Mouse (Mus musculus) myocyte (in vitro differentiated cells): ENCODE results near the gene Gm7029. TPM values are rescaled to one million over a fixed set of nuclear protein-coding genes. Genes with fewer than 3 reads are reported as not detected.
"Not testable (repeated sequence)": the region's sequence is repeated elsewhere in the genome, so short reads cannot be mapped to it uniquely, and the experiment has no call there.

Experiments
- H3K27me3 ChIP-seq: one replicate; pipeline ENCODE4 v1.6.1; 2011; ENCODE audit not compliant: control insufficient read depth, insufficient read depth, insufficient read length
- H3K36me3 ChIP-seq: one replicate; pipeline ENCODE4 v1.6.1; 2011; ENCODE audit not compliant: control insufficient read depth, insufficient read depth
- H3K4me2 ChIP-seq: one replicate; pipeline ENCODE4 v1.6.1; 2011; ENCODE audit warnings: low read depth, control low read depth
- H3K4me3 ChIP-seq: one replicate; pipeline ENCODE4 v1.5.1; 2011; ENCODE audit warnings: mild to moderate bottlenecking, control low read depth, moderate library complexity
- H3K79me2 ChIP-seq: one replicate; pipeline ENCODE4 v1.6.1; 2011; ENCODE audit not compliant: control insufficient read depth, insufficient read depth
- H3ac ChIP-seq: one replicate; pipeline ENCODE4 v1.6.1; 2011; ENCODE audit not compliant: control insufficient read depth, insufficient read length
- CEBPB ChIP-seq: IDR thresholded peaks from 2 replicates; pipeline ENCODE4 v1.6.1; 2011; ENCODE audit warnings: mild to moderate bottlenecking, moderate library complexity; ENCODE audit not compliant: poor library complexity, insufficient read depth, severe bottlenecking
- E2F4 ChIP-seq: IDR thresholded peaks from one replicate; pipeline ENCODE4 v1.6.1; 2011; ENCODE audit warnings: mild to moderate bottlenecking, control low read depth, moderate library complexity; ENCODE audit not compliant: insufficient read depth
- MAX ChIP-seq: IDR thresholded peaks from one replicate; pipeline ENCODE4 v1.6.1; 2011; ENCODE audit warnings: low read depth, mild to moderate bottlenecking, control low read depth
- MYOD1 ChIP-seq, 3 experiments: IDR thresholded peaks; one replicate each; pipeline ENCODE4 v1.6.1; 2011; ENCODE audit warnings: control low read depth in 2 of 3, low read depth in 2 of 3, mild to moderate bottlenecking in 2 of 3, moderate library complexity in 1 of 3; ENCODE audit not compliant: insufficient read length in 2 of 3, control insufficient read depth in 1 of 3
- MYOG ChIP-seq, 3 experiments: IDR thresholded peaks; one replicate each; pipeline ENCODE4 v1.6.1; 2011; ENCODE audit warnings: control low read depth in 2 of 3, low read depth in 2 of 3, mild to moderate bottlenecking in 2 of 3; ENCODE audit not compliant: insufficient read length in 2 of 3, control insufficient read depth in 1 of 3, insufficient read depth in 1 of 3
- POLR2A ChIP-seq: IDR thresholded peaks from one replicate; pipeline ENCODE4 v1.6.1; 2011; ENCODE audit warnings: low read depth, mild to moderate bottlenecking, control low read depth, moderate library complexity; ENCODE audit not compliant: insufficient read length
- POLR2AphosphoS2 ChIP-seq: IDR thresholded peaks from one replicate; pipeline ENCODE4 v1.6.1; 2011; ENCODE audit warnings: low read depth, control low read depth; ENCODE audit not compliant: insufficient read length
- REST ChIP-seq: IDR thresholded peaks from one replicate; pipeline ENCODE4 v1.6.1; 2011; ENCODE audit warnings: mild to moderate bottlenecking, control low read depth, moderate library complexity; ENCODE audit not compliant: insufficient read depth, insufficient read length
- SRF ChIP-seq: IDR thresholded peaks from one replicate; pipeline ENCODE4 v1.6.1; 2011; ENCODE audit warnings: low read depth; ENCODE audit not compliant: control insufficient read depth, insufficient read length
- TCF12 ChIP-seq: IDR thresholded peaks from one replicate; pipeline ENCODE4 v1.6.1; 2011; ENCODE audit warnings: mild to moderate bottlenecking, control low read depth; ENCODE audit not compliant: poor library complexity, insufficient read depth, severe bottlenecking
- TCF3 ChIP-seq: IDR thresholded peaks from one replicate; pipeline ENCODE4 v1.6.1; 2011; ENCODE audit warnings: low read depth, control low read depth; ENCODE audit not compliant: insufficient read length
- USF1 ChIP-seq: IDR thresholded peaks from one replicate; pipeline ENCODE4 v1.6.1; 2011; ENCODE audit warnings: low read depth, mild to moderate bottlenecking, control low read depth, moderate library complexity
- polyA plus RNA-seq: library from polyadenylated mRNA; unstranded; fragments of >200 nt; fragmentation: generic; extraction: Trizol; gene quantifications from one replicate; pipeline ENCODE4 v1.2.1, GENCODE M21; 2012; ENCODE audit warnings: missing spikeins

The Gm7029 gene
- polyA plus RNA-seq, 1 experiment = not detected

DNA sequence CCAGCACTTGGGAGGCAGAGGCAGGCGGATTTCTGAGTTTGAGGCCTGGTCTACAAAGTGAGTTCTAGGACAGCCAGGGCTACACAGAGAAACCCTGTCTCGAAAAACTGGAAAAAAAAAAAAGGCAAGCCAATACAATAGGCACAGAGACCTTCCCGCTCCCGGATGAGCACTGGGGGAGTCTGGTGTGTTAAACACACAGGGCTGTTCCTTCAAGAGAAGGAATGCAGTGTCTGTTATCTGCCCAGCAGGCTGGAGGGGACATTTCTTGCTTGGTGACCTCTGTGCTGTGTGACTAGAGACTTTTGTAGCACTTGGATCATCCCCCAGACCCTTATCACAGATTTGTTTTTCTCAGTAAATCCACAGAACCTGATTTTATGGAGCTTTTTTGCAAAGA lies 28.0 kb downstream of the Gm7029 start:
- no peak overlapping the region for H3K4me3 ChIP-seq
- H3K4me2 ChIP-seq = no peak overlapping the region
- no peaks in the 10 kb centered on the region for H3K36me3 ChIP-seq
- no peaks in the 10 kb centered on the region for H3K79me2 ChIP-seq
- TF ChIP-seq POLR2AphosphoS2 (no peak), POLR2A (no peak), MYOD1 (IDR thresholded peaks at IDR 0.05; ENCODE audit: control insufficient read depth in 1 of 3, insufficient read length in 2 of 3, low read depth in 2 of 3) (no peak), REST (no peak), TCF3 (no peak), E2F4 (no peak), USF1 (no peak), TCF12 (no peak), MYOG (IDR thresholded peaks at IDR 0.05; ENCODE audit: control insufficient read depth in 1 of 3, insufficient read depth in 1 of 3, insufficient read length in 2 of 3, low read depth in 2 of 3) (no peak), SRF (no peak), MAX (no peak), CEBPB (no peak)
- no peaks in the 10 kb centered on the region for H3K27me3 ChIP-seq
- H3ac ChIP-seq = no peak overlapping the region

DNA sequence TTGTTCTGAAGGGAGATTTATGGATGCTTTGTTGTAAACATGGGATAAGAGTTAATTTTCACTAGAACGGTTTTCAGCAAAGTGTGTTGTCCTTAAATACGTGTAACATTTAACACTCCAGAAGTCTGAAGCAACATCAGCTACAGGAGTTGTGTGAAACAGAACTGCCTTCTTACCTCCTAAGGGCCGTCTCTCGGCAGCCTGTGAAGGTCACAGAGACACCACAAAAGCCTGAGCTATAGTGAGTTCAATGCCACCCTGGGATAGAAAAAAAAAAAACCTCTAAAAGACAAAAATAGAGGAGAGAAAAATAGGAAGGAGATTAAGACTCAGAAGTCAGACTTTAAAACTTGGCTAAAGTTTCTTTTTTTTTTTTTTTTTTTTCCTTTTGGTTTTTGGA lies 28.4 kb downstream of the Gm7029 start:
- no peak overlapping the region for H3K4me3 ChIP-seq
- no peak overlapping the region for H3K4me2 ChIP-seq
- no peaks in the 10 kb centered on the region for H3K27me3 ChIP-seq
- no peak overlapping the region for H3ac ChIP-seq
- TF ChIP-seq USF1 = no peak
- TF ChIP-seq E2F4 = no peak
- no peak for TF ChIP-seq CEBPB
- TF ChIP-seq MYOD1 (IDR thresholded peaks at IDR 0.05; ENCODE audit: control insufficient read depth in 1 of 3, insufficient read length in 2 of 3, low read depth in 2 of 3) = no peak
- H3K79me2 ChIP-seq = no peaks in the 10 kb centered on the region
- no peaks in the 10 kb centered on the region for H3K36me3 ChIP-seq

DNA sequence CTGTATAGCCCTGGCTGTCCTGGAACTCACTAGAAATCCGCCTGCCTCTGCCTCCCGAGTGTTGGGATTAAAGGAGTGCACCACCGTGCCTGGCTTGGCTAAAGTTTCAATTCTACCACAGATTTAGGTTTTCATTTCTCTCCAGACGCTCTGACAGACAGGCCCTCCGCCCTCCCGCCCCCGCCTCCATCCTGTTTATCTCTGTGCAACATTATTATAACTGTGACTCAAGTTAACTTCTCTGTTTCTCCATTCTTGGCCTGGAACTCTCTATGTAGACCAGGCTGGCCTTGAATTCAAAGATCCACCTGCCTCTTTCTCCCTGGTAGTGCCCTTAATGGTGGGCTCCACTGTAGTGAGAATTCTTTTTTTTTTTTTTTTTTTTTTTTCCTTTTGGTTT lies 28.9 kb downstream of the Gm7029 start:
- Histone ChIP-seq H3K4me3 (no peak overlapping the region), H3K36me3 (no peaks in the 10 kb centered on the region), H3K4me2 (no peak overlapping the region), H3K27me3 (no peaks in the 10 kb centered on the region), H3ac (no peak overlapping the region), H3K79me2 (no peaks in the 10 kb centered on the region)
- no peak for TF ChIP-seq POLR2A
- no peak for TF ChIP-seq POLR2AphosphoS2
- TF ChIP-seq MYOD1 (IDR thresholded peaks at IDR 0.05; ENCODE audit: control insufficient read depth in 1 of 3, insufficient read length in 2 of 3, low read depth in 2 of 3) = no peak
- no peak for TF ChIP-seq TCF3
- TF ChIP-seq SRF = no peak

- H3K27me3 ChIP-seq, H3ac ChIP-seq, H3K4me3 ChIP-seq, H3K4me2 ChIP-seq, H3K36me3 ChIP-seq, H3K79me2 ChIP-seq: not testable (repeated sequence)
Observed at GRCm38 (mm10) chr17:33903911-33904651, 30.4 kb downstream of the Gm7029 start.

DNA sequence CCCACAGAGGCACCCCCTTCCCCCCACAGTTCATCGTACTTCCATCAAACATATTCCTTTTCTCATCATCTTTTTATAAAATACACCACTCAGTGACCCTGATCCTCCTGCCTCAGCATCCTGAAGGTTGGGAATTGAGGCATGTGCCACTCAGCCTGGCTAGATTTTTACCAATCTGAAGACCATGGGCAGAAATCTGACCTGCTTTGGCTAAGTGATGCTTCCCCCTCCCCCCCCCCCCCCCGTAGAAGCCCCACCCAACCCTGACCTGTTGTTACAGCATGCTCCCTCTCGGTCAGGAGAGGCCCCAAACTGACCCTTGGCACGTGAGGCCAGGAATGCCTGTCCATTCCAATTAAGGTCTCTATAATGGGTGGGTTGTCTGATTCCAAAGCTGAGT lies 31.2 kb downstream of the Gm7029 start, which contains the start of gene Platr17:
Gene Platr17, plus strand, starts transcription at position 301 of the 400 bp plus-strand sequence.
- H3K4me3 ChIP-seq, H3ac ChIP-seq, H3K27me3 ChIP-seq, H3K36me3 ChIP-seq, H3K4me2 ChIP-seq, H3K79me2 ChIP-seq: not testable (repeated sequence)

DNA sequence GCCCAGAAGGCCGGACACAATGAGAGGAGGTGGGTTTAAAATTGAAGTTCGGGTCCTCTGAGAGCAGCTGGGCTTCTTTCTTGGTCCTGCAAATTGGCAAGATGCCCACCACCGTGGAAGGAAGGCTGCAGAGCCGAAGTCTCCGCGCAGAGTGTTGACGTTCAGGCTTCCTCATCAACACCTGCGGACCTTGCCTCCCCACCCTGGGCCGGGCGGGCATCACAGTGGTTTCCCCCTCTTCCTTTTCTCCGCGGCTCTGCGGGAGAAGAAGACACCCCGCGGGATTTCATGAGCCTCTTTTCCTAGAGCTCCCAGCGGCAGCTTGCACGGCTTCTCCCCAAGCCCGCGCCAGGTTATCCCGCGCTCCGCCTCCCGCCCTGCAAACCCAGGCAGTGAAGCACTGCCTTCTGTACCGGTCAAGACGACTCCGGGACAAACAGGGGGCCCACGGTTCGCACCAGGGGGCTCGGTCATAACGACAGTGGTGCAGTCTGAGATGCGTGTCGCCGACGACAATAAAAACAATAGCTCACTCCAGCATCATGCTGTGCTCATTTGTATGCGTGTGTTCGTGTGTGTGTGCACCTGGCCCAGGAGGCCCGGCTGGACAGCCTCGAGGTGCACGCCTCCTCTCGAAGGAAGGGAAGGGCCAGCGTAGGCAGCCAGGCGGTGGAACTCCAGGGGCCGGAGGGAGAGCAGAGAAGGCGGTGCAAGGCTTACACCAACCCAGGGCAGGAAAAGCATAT lies 34.9 kb downstream of the Gm7029 start:
- TF ChIP-seq TCF3 (no peak), REST (no peak), SRF (no peak), MYOG (IDR thresholded peaks at IDR 0.05; ENCODE audit: control insufficient read depth in 1 of 3, insufficient read depth in 1 of 3, insufficient read length in 2 of 3, low read depth in 2 of 3) (no peak), MAX (no peak), MYOD1 (IDR thresholded peaks at IDR 0.05; ENCODE audit: control insufficient read depth in 1 of 3, insufficient read length in 2 of 3, low read depth in 2 of 3) (no peak), POLR2A (no peak), CEBPB (no peak), POLR2AphosphoS2 (no peak), TCF12 (no peak), USF1 (no peak), E2F4 (no peak)
- Histone ChIP-seq H3K4me3 (peak overlapping the region; percentile 85), H3K79me2 (peaks cover 13% of the 10 kb centered on the region), H3K36me3 (peaks cover 11% of the 10 kb centered on the region), H3K4me2 (peak overlapping the region; percentile 98), H3K27me3 (no peaks in the 10 kb centered on the region), H3ac (peak overlapping the region; percentile 44)
